ENCODE assay signal across 8 mouse cellular contexts in the genomic region with DNA sequence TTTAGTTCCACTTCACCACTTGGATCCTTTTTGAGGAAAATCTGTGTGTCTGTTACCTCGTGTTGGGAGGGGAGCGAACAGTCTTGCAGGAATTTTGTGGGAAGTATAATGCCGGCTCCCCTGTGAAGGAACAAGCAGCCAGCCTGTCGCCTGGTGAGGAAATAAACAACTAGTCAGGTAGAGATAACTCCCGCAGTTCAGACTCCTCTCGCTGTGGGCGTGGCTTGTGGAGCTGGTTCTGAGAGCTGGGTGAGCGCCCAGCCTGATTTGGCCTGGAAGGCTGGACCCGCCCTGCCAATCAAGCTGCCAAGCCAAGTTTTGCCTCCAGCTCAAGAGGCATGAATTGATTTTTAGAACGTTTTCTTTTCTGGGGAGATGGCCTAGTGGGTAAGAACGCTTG. TPM values are rescaled to one million over a fixed set of nuclear protein-coding genes. Genes with fewer than 3 reads are reported as not detected.
DNase-seq lines count a peak whose midpoint lies in the region; ATAC-seq and TF ChIP-seq lines count a peak whose summit lies in the region.

No protein-coding gene starts in this region.

- H3K27me3 ChIP-seq in embryonic facial prominence, embryonic 15.5 days, result peaks cover 19% of the 10 kb centered on the region
- peaks cover 23% of the 10 kb centered on the region for H3K27me3 ChIP-seq in heart, embryonic 11.5 days (ENCODE audit: control insufficient read depth, insufficient read depth, low read length)
- H3K27me3 ChIP-seq in kidney, embryonic 14.5 days (ENCODE audit: control insufficient read depth, insufficient read depth, low read length), result peaks cover 13% of the 10 kb centered on the region
- peaks cover 4% of the 10 kb centered on the region; the same call in 1 of the 2 replicates for H3K27me3 ChIP-seq in limb, embryonic 14.5 days (ENCODE audit: control insufficient read depth, insufficient read depth, low read length)
- peaks cover 30% of the 10 kb centered on the region for H3K27me3 ChIP-seq in midbrain, embryonic 13.5 days
- H3K27me3 ChIP-seq in stomach, embryonic 16.5 days (ENCODE audit: control insufficient read depth, insufficient read depth, low read length), result peaks cover 22% of the 10 kb centered on the region

- WGBS in embryonic facial prominence, embryonic 15.5 days, result under 1% methylated on average over 11 of the region's 11 CpGs
- WGBS in heart, embryonic 11.5 days (ENCODE audit: insufficient replicate concordance), result under 1% methylated on average over 11 of the region's 11 CpGs
- 2% methylated on average over 11 of the region's 11 CpGs for WGBS in kidney, embryonic 14.5 days
- WGBS in limb, embryonic 14.5 days, result 1% methylated on average over 11 of the region's 11 CpGs
- WGBS in midbrain, embryonic 13.5 days, result 0% methylated on average over 11 of the region's 11 CpGs
- WGBS in stomach, embryonic 16.5 days, result under 1% methylated on average over 11 of the region's 11 CpGs

- H3K36me3 ChIP-seq in embryonic facial prominence, embryonic 15.5 days, result no peaks in the 10 kb centered on the region
- H3K36me3 ChIP-seq in heart, embryonic 11.5 days (ENCODE audit: control insufficient read depth, insufficient read depth, low read length), result no peaks in the 10 kb centered on the region
- no peaks in the 10 kb centered on the region for H3K36me3 ChIP-seq in kidney, embryonic 14.5 days (ENCODE audit: control insufficient read depth, insufficient read depth, low read length)
- no peaks in the 10 kb centered on the region for H3K36me3 ChIP-seq in limb, embryonic 14.5 days (ENCODE audit: control insufficient read depth, insufficient read depth, low read length)
- no peaks in the 10 kb centered on the region for H3K36me3 ChIP-seq in midbrain, embryonic 13.5 days
- no peaks in the 10 kb centered on the region for H3K36me3 ChIP-seq in stomach, embryonic 16.5 days (ENCODE audit: control insufficient read depth, insufficient read depth, low read length)

- no peak for TF ChIP-seq POLR2A in limb, embryonic 14.5 days (IDR thresholded peaks at IDR 0.05; ENCODE audit: borderline replicate concordance, extremely low read depth, insufficient read depth, insufficient read length)

- no peak overlapping the region for H3K9ac ChIP-seq in embryonic facial prominence, embryonic 15.5 days
- peak overlapping the region; percentile 50; the same call in 1 of the 2 replicates for H3K9ac ChIP-seq in heart, embryonic 11.5 days (ENCODE audit: low read depth, low read length)
- peak overlapping the region; percentile 57; the same call in 1 of the 2 replicates for H3K9ac ChIP-seq in kidney, embryonic 14.5 days (ENCODE audit: low read depth, low read length)
- peak overlapping the region; percentile 61 for H3K9ac ChIP-seq in limb, embryonic 14.5 days (ENCODE audit: low read depth, low read length, severe bottlenecking)
- H3K9ac ChIP-seq in midbrain, embryonic 13.5 days (replicated peaks), result peak overlapping the region; percentile 73; the same call in 1 of the 2 replicates
- H3K9ac ChIP-seq in stomach, embryonic 16.5 days (ENCODE audit: low read length), result peak overlapping the region; percentile 66

- peak; percentile 72 for ATAC-seq in embryonic facial prominence, embryonic 15.5 days (ENCODE audit: insufficient number of reproducible peaks, low FRiP score, low TSS enrichment, low read depth)
- peak; percentile 65 for ATAC-seq in heart, embryonic 11.5 days (replicated peaks; ENCODE audit: insufficient number of reproducible peaks, low FRiP score, low TSS enrichment)
- ATAC-seq in kidney, embryonic 14.5 days (ENCODE audit: low FRiP score, low TSS enrichment), result peak; percentile 84
- peak; percentile 62; the same call in 1 of the 2 replicates for ATAC-seq in limb, embryonic 14.5 days (ENCODE audit: low FRiP score, low read depth)
- peak; percentile 74 for ATAC-seq in midbrain, embryonic 13.5 days
- ATAC-seq in stomach, embryonic 16.5 days (ENCODE audit: insufficient read depth, low FRiP score), result peak; percentile 86; the same call in 1 of the 2 replicates

- H3K9me3 ChIP-seq in embryonic facial prominence, embryonic 15.5 days (replicated peaks), result no peaks in the 10 kb centered on the region
- no peaks in the 10 kb centered on the region for H3K9me3 ChIP-seq in heart, embryonic 11.5 days (replicated peaks; ENCODE audit: control insufficient read depth, low read length)
- no peaks in the 10 kb centered on the region for H3K9me3 ChIP-seq in kidney, embryonic 14.5 days (ENCODE audit: control insufficient read depth, low read length)
- no peaks in the 10 kb centered on the region for H3K9me3 ChIP-seq in limb, embryonic 14.5 days (ENCODE audit: control insufficient read depth, low read length)
- H3K9me3 ChIP-seq in midbrain, embryonic 13.5 days, result no peaks in the 10 kb centered on the region
- no peaks in the 10 kb centered on the region for H3K9me3 ChIP-seq in stomach, embryonic 16.5 days (replicated peaks; ENCODE audit: control insufficient read depth, low read length)

- H3K27ac ChIP-seq in embryonic facial prominence, embryonic 15.5 days (replicated peaks), result peak overlapping the region; percentile 55
- no peak overlapping the region for H3K27ac ChIP-seq in heart, embryonic 11.5 days (ENCODE audit: low read depth, low read length)
- H3K27ac ChIP-seq in kidney, embryonic 14.5 days (ENCODE audit: low read depth, low read length), result no peak overlapping the region
- H3K27ac ChIP-seq in limb, embryonic 14.5 days (replicated peaks; ENCODE audit: low read depth, low read length), result no peak overlapping the region
- no peak overlapping the region for H3K27ac ChIP-seq in midbrain, embryonic 13.5 days
- H3K27ac ChIP-seq in stomach, embryonic 16.5 days (ENCODE audit: low read length), result no peak overlapping the region

- peak; percentile 60 for DNase-seq in layer of hippocampus, adult 11-12 months (ENCODE audit: low spot score)
- DNase-seq in layer of hippocampus, adult 9-10 months (ENCODE audit: low spot score), result no peak
- DNase-seq in limb, embryonic 14.5 days (ENCODE audit: low spot score), result peak; percentile 50

- H3K4me3 ChIP-seq in embryonic facial prominence, embryonic 15.5 days (replicated peaks), result peak overlapping the region; percentile 52
- peak overlapping the region; percentile 58 for H3K4me3 ChIP-seq in heart, embryonic 11.5 days (ENCODE audit: low read depth, low read length)
- peak overlapping the region; percentile 54 for H3K4me3 ChIP-seq in kidney, embryonic 14.5 days (ENCODE audit: low read length)
- peak overlapping the region; percentile 52 for H3K4me3 ChIP-seq in limb, embryonic 14.5 days (replicated peaks; ENCODE audit: low read length)
- peak overlapping the region; percentile 58 for H3K4me3 ChIP-seq in midbrain, embryonic 13.5 days (replicated peaks)
- peak overlapping the region; percentile 54 for H3K4me3 ChIP-seq in stomach, embryonic 16.5 days (replicated peaks; ENCODE audit: low read length)

- peaks cover 15% of the 10 kb centered on the region for H3K4me1 ChIP-seq in embryonic facial prominence, embryonic 15.5 days
- H3K4me1 ChIP-seq in heart, embryonic 11.5 days (ENCODE audit: control insufficient read depth, insufficient read depth, low read length), result 0 out of 2 replicates have a peak, but pooled peaks cover 3% of the 10 kb centered on the region
- H3K4me1 ChIP-seq in kidney, embryonic 14.5 days (ENCODE audit: control insufficient read depth, insufficient read depth, low read length), result 0 out of 2 replicates have a peak, but pooled peaks cover 3% of the 10 kb centered on the region
- H3K4me1 ChIP-seq in limb, embryonic 14.5 days (ENCODE audit: control insufficient read depth, insufficient read depth, low read length), result peaks cover 10% of the 10 kb centered on the region
- H3K4me1 ChIP-seq in midbrain, embryonic 13.5 days (replicated peaks), result peaks cover 18% of the 10 kb centered on the region
- H3K4me1 ChIP-seq in stomach, embryonic 16.5 days (ENCODE audit: control insufficient read depth, insufficient read depth, low read length), result peaks cover 12% of the 10 kb centered on the region

- H3K4me2 ChIP-seq in embryonic facial prominence, embryonic 15.5 days (replicated peaks), result peak overlapping the region; percentile 97
- peak overlapping the region; percentile 100 for H3K4me2 ChIP-seq in heart, embryonic 11.5 days
- peak overlapping the region; percentile 95 for H3K4me2 ChIP-seq in kidney, embryonic 14.5 days (replicated peaks; ENCODE audit: low read depth, low read length)
- peak overlapping the region; percentile 98 for H3K4me2 ChIP-seq in limb, embryonic 14.5 days (replicated peaks; ENCODE audit: low read depth, low read length, severe bottlenecking)
- peak overlapping the region; percentile 99 for H3K4me2 ChIP-seq in midbrain, embryonic 13.5 days (replicated peaks)
- peak overlapping the region; percentile 95 for H3K4me2 ChIP-seq in stomach, embryonic 16.5 days (ENCODE audit: low read depth, low read length)

RNA-seq across cellular contexts. Expression of a gene that starts 0.6 kb away (rescaled TPM):
- 1.0 and 1.2 TPM in 2 replicates for polyA plus RNA-seq in embryonic facial prominence, embryonic 15.5 days (2015; fragmentation: Nextera tagmentation; extraction: Ambion mirVana)
- 0.19 TPM in 1 of 2 replicates, not detected in the other for polyA plus RNA-seq in heart, embryonic 11.5 days (2014; fragmentation: Nextera tagmentation; extraction: Ambion mirVana)
- polyA plus RNA-seq in kidney, embryonic 14.5 days (2014; fragmentation: Nextera tagmentation; extraction: Ambion mirVana), result 0.19 and 0.31 TPM in 2 replicates
- 1.3 and 1.7 TPM in 2 replicates for polyA plus RNA-seq in limb, embryonic 14.5 days (2012; rRNA removed)
- polyA plus RNA-seq in limb, embryonic 14.5 days (2014; fragmentation: Nextera tagmentation; extraction: Ambion mirVana), result 1.8 and 2.3 TPM in 2 replicates
- polyA plus RNA-seq in midbrain, embryonic 13.5 days (2015; fragmentation: Nextera tagmentation; extraction: Ambion mirVana), result 0.12 and 0.22 TPM in 2 replicates
- 0.05 and 0.21 TPM in 2 replicates for polyA plus RNA-seq in stomach, embryonic 16.5 days (2015; fragmentation: Nextera tagmentation; extraction: Ambion mirVana)
